Mouse (Mus musculus) lung, adult 2 months (tissue): Measurements from ENCODE around the gene Sync. TPM values are rescaled to one million over a fixed set of nuclear protein-coding genes. Genes with fewer than 3 reads are reported as not detected.
A peak's percentile ranks its signal among the peaks of the same experiment; 100 is the strongest.

Experiments
- DNase-seq: peaks from one replicate; pipeline ENCODE4 v3.0.0; 2022
- H3K4me1 ChIP-seq: fragments of 200-500 bp; 2 replicates; pipeline ENCODE4 v1.6.1; 2011; ENCODE audit warnings: low read length; ENCODE audit not compliant: control insufficient read depth, insufficient read depth
- H3K4me3 ChIP-seq: fragments of 200-500 bp; replicated peaks from 2 replicates; pipeline ENCODE3; 2011; ENCODE audit warnings: low read depth, mild to moderate bottlenecking, control low read depth, low read length; ENCODE audit errors: extremely low read depth
- CTCF ChIP-seq: fragments of 200-500 bp; IDR thresholded peaks from 2 replicates; pipeline ENCODE4 v1.5.1; 2011; ENCODE audit warnings: mild to moderate bottlenecking, low read length, control low read depth; ENCODE audit not compliant: insufficient read depth
- POLR2A ChIP-seq: fragments of 200-500 bp; IDR thresholded peaks from 2 replicates; pipeline ENCODE4 v1.6.1; 2011; ENCODE audit warnings: low read depth, mild to moderate bottlenecking, control low read depth, low read length, borderline replicate concordance; ENCODE audit errors: extremely low read depth
- WGBS: fragments of 180-500 bp; shearing (Covaris S2); methylation state at CpG from one replicate; pipeline ENCODE4 v1.1.7; 2018; 5-methylcytosine and 5-hydroxymethylcytosine counted together
- polyA plus RNA-seq: library from polyadenylated mRNA; depleted of rRNA; stranded (reverse); fragments of >200 nt; gene quantifications from 2 replicates; pipeline ENCODE4 v1.2.3, GENCODE M21; 2012

Sync gene
- polyA plus RNA-seq, 1 experiment = 2.8 TPM

DNA sequence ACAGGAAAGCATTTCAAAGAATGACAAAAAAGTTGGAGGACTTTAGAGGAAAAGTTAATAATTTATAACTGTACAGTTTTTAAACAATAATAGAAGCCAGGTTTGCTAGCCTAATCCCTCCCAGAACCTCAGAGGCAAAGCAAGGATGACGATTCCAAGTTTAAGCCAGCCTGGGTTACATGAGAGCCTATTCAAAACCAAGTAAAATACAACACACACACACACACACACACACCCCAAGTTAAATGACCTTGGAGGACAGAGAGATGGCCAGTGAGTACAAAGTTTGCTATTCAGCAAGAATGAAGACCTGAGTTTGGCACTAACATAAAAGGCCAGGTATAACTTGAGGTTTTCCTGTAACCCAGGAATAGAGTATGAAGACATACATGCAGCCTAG, 38.8 kb downstream of the Sync start:
- WGBS = 40% methylated on average over 1 of the region's 1 CpGs
- DNase-seq = no peak
- H3K4me1 ChIP-seq = peaks cover 10% of the 10 kb centered on the region
- no peak for TF ChIP-seq CTCF
- no peak for TF ChIP-seq POLR2A
- no peak overlapping the region for H3K4me3 ChIP-seq

DNA sequence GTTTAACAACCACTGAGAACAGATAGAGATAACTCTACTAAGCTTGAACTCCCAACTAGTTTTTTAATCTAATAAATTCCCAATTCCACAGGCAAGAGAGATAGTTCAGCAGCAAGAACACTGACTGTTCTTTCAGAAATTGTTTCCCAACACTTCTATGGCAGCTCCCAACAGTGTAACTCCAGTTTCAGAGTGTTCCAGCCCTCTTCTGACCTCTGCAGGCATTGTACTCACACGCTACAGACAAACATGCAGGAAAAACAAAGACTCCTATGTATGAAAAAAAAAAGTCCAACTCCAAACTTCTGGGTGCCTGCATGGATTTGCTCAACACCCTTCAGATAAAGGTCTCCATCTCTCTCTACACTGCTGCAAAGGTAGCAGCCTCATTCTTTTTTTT, 45.4 kb downstream of the Sync start:
- no peak for TF ChIP-seq CTCF
- TF ChIP-seq POLR2A = no peak
- peaks cover 9% of the 10 kb centered on the region for H3K4me1 ChIP-seq
- H3K4me3 ChIP-seq = no peak overlapping the region
- no peak for DNase-seq
- 26% methylated on average over 1 of the region's 1 CpGs for WGBS

DNA sequence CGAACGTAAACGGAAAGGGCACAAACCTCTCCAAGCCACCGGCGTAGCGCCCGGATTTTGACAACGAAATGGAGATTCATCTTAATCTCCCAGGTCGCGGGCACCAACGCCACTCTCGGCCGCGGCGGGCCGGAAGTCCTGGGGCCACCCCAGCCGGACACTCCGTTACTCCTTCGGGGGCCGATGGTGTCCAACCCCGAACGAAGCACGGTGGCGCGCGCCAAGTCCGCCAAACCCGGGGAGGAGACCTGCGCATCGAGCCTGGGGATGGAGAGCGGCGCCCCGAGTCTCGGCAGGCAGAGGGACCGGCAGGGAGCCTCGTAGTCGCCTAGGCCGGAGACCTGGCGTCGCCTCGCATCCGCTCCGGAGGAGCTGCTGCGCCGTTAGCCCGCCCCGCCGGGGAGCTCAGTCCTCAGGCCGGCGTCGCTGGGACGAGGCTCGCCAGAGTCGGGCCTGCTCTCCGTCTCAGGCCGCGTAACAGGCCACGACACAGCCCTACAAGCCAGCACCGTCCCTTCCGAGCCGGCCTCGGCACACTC, 47.3 kb downstream of the Sync start:
- Histone ChIP-seq H3K4me3 (peak overlapping the region; percentile 97), H3K4me1 (peaks cover 9% of the 10 kb centered on the region)
- DNase-seq = no peak
- no peak for TF ChIP-seq CTCF
- TF ChIP-seq POLR2A = no peak
- under 1% methylated on average over 62 of the region's 62 CpGs for WGBS

DNA sequence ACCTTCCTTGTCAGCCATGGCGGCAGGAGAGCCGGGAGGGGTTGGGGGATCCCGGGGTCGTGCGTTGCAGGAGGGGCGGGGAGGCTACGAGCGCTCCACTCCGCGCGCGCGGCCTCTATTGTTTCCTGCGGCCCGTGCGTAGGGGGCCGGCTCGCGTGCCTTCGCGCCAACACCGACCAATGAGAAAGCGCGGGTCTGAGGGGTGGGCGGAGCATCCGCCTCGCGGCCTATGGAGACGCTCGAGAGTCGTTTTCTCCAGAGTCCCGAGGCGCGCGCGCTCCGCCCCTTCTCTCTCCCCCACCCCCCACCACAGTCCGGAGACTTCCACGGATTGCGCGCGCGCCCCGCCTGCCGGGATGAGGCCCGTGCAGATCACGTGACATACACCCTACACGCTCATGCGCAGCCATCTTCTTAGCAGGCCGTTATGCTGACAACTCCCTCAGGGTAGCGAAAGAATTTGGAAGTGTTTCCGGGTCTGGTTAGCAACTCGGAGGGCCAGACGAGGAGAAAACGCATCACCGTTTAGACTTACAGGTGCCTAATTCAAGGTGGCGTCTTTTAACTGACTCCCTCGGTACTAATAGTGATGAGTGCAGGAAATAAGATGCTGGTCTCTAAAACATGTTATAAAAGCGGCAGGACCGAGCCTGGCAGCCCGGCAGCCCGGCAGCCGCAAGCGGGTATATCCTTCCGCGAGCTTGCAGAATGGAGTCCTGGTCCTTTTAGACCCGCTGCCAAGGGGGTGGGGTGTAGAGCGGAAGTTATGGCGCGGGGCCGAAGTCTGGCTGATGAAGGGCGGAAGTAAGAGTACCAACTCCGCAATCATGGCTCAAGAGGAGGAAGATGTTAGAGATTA, 48.0 kb downstream of the Sync start, which contains the start of the genes Rbbp4 and Zbtb8os:
Rbbp4 (minus strand) TSS at position 155 of the 859 bp plus-strand sequence.
Zbtb8os (plus strand) TSS at position 480 of the 859 bp plus-strand sequence.
- under 1% methylated on average over 73 of the region's 73 CpGs for WGBS
- peak; percentile 93 for DNase-seq
- TF ChIP-seq CTCF (no peak), POLR2A (peak; percentile 70; the same call in 1 of the 2 replicates)
- Histone ChIP-seq H3K4me3 (peak within 1 kb of the TSS; percentile 97), H3K4me1 (peaks cover 7% of the 10 kb centered on the region)

DNA sequence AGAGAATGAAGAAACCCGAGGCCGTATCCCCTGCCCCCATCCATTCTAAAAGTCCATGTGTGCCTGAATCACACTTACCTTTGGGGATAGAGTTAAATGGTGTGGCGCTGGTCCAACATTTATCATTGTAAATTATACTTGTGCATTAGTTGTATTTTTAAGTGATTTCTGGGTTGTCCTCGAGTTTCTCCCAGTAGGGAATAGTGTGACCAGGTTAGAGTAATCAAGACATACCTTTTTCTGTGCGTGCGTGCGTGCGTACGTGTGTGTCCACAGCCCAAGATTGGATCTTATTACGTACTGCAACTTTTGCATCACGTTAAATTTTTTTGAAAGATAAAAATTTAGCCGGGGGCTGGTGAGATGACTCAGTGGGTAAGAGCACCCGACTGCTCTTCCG, 48.9 kb downstream of the Sync start:
- no peak for DNase-seq
- Histone ChIP-seq H3K4me3 (peak overlapping the region; percentile 80), H3K4me1 (peaks cover 5% of the 10 kb centered on the region; the same call in 1 of the 2 replicates)
- WGBS = 37% methylated on average over 14 of the region's 14 CpGs
- TF ChIP-seq POLR2A = no peak
- TF ChIP-seq CTCF = no peak

DNA sequence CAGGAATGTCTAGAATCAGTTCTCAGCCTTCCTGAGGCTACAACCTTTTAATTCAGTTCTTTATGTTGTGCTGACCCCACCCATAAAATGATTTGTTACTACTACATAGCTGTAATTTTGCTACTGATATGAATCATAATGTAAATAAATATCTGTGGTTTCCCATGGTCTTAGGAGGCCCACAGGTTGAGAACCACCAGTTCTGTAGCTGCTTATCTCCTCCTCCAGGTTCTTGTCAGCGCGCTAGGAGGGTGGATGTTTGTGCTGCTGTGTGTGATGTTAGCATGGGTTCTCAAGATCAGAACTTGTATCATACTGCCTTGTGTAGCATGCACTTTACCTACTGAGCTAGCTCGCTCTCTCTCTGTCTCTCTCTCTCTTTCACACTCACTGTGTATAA, 52.3 kb downstream of the Sync start:
- Histone ChIP-seq H3K4me3 (no peak overlapping the region), H3K4me1 (peaks cover 2% of the 10 kb centered on the region; the same call in 1 of the 2 replicates)
- no peak for DNase-seq
- TF ChIP-seq CTCF (no peak), POLR2A (no peak)
- WGBS = 82% methylated on average over 3 of the region's 3 CpGs

DNA sequence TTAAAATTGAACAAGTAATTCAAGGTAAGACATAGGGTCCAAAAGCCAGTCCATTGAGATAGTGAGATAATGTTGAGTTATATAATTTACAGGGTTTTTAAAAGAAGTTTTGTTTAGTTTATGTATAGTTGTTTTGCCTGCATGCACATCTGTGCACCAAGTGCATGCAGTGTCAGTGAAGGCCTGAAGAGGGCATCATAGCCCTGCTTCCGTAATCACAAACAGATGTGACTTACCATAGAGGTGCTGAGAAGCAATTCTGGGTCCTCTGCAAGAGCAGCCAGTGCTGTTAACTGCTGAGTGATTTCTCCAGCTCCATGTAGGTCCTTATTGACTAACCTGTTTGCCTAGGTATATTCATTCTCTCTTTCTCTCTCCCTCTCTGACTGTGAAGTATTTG, 54.5 kb downstream of the Sync start:
- WGBS = 84% methylated on average over 1 of the region's 1 CpGs
- TF ChIP-seq POLR2A (no peak), CTCF (peak; percentile 28; the same call in 1 of the 2 replicates)

DNA sequence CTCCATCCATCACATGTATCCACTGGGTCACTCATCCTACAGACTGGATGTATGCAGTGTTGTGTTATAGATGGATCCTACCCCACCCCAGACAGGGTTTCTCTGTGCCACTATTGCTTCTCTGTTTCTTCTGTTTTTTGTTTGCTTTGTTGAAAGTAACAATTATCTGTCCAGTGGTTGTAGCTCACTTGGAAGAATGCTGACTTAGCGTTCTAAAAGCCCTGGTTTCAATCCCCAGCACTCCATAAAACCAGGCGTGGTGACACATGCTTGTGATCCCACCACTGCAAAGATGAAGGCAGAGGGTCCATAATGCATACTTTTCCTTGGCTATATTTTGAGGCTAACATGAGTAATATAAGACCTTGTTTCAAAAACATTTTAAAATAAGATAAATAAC, 55.3 kb downstream of the Sync start:
- WGBS = 91% methylated on average over 2 of the region's 2 CpGs
- no peaks in the 10 kb centered on the region for H3K4me1 ChIP-seq
- no peak overlapping the region for H3K4me3 ChIP-seq
- TF ChIP-seq CTCF (no peak), POLR2A (no peak)
- DNase-seq = no peak

More for the DNA sequence above, 54.5 kb downstream of the Sync start:
- Histone ChIP-seq H3K4me1 (no peaks in the 10 kb centered on the region), H3K4me3 (no peak overlapping the region)
- no peak for DNase-seq

DNA sequence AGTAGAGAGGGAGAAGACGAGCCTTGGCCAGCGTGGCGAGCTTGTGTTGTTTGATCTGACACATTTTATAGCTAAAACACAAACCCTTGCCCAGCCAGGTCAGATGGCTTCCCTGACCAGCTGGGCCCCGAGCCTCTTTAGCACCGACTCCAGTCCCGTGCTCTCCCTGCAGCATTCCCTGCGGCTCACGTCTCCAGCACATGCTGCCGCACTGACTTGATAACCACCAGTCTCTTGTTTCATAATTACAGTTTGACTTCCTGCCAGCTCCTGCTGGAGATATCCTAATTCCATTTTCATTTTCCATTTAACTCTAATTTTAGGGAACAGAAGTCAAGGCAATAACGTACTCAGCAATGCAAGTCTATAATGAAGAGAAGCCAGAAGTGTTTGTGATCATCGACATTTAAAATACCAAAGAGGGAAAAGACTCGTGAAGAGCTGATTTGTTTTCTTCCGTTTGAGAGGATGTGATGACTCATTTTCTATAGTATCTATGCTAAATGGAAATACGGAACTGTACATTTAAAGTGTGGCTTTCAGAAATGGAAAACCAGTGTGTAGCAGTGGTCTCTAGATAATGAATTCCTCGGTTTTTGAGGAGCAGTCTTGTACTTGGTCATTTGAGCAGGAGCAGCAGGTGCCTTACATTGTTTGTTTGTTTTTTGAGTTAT, 59.2 kb downstream of the Sync start:
- H3K4me1 ChIP-seq = no peaks in the 10 kb centered on the region
- 69% methylated on average over 15 of the region's 15 CpGs for WGBS
- DNase-seq = no peak
- TF ChIP-seq CTCF (no peak), POLR2A (no peak)
- no peak overlapping the region for H3K4me3 ChIP-seq

DNA sequence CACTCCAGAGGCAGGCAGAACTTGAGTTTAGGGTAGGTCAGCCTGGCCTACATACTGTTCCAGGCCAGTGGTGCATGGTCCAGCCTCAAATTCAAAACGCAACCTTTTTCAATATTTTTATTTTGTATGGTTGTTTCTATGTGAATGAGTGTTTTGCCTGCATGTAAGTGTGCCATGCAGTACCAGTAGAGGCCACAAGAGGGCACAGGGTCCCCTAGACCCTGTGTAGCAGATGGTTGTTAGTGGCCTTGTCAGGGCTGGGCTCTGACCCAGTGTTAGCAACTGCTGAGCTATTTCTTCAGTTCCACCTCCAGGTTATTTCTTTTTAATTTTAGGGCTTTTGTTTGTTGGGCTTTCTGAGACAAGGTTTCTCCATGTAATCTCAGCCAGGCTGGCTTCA, 63.2 kb downstream of the Sync start:
- 3% methylated on average over 1 of the region's 1 CpGs for WGBS
- no peaks in the 10 kb centered on the region for H3K4me1 ChIP-seq
- TF ChIP-seq POLR2A = no peak
- peak; percentile 96 for TF ChIP-seq CTCF
- H3K4me3 ChIP-seq = no peak overlapping the region
- DNase-seq = peak; percentile 68
